16 mouse cellular contexts compared by ENCODE assay signal in the genomic region with DNA sequence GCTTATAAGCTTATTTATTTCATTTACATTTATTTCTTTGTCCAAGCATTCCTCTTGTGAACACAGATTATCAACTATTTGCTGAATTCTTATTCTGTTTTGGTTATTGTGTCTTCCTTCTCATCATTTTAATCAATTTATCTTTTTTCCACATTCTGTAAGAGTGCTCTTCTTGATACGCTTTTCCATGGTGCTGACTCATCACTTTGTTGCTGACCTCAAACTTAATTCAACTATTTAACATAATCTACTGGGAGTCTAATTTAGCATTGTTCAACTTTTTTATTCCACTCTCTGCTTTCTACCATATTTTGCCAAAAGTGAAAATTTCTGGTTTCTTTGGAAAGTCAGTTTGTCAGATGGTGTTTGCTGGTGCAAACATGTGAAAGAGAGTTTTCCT.
"Had no signal": no experiment of that assay in that cellular context is flagged by ENCODE, and none has a peak within 500 bp of the region (broad histone marks: within the 10 kb centered on the region; RNA-seq: fewer than 3 reads in every experiment).

No protein-coding gene starts in this region.

- H3K4me3 ChIP-seq: neural tube, embryonic 13.5 days; neural tube, embryonic 15.5 days; stomach, embryonic 15.5 days had no signal

- H3K27ac ChIP-seq: neural tube, embryonic 13.5 days; neural tube, embryonic 15.5 days; stomach, embryonic 15.5 days; stomach, postnatal 0 days had no signal

- H3K27me3 ChIP-seq: neural tube, embryonic 13.5 days; neural tube, embryonic 15.5 days; stomach, embryonic 15.5 days had no signal

- H3K36me3 ChIP-seq: neural tube, embryonic 13.5 days; neural tube, embryonic 15.5 days; stomach, embryonic 15.5 days had no signal

- H3K9ac ChIP-seq: neural tube, embryonic 13.5 days; neural tube, embryonic 15.5 days; stomach, embryonic 15.5 days had no signal

- H3K4me2 ChIP-seq: neural tube, embryonic 13.5 days; neural tube, embryonic 15.5 days; stomach, embryonic 15.5 days had no signal

- H3K9me3 ChIP-seq: neural tube, embryonic 13.5 days; neural tube, embryonic 15.5 days; stomach, embryonic 15.5 days had no signal

- DNase-seq: retina, postnatal 1 day; right cerebral cortex, adult 18-20 months; right cerebral cortex, postnatal 14 days; right cerebral cortex, postnatal 25 days; right cerebral cortex, postnatal 4 days; spleen, adult 18-20 months; thymus, adult 18-20 months; thymus, adult 2 months; thymus, postnatal 14 days; thymus, postnatal 25 days; thymus, postnatal 36 days; thymus, postnatal 4 days had no signal

- H3K4me1 ChIP-seq: neural tube, embryonic 13.5 days; neural tube, embryonic 15.5 days; stomach, embryonic 15.5 days had no signal
